Mouse (Mus musculus) cerebellum, postnatal 10 days (tissue): ENCODE results near the gene Syne3.

Experiments
- DNase-seq, 2 experiments: peaks; one replicate each; pipeline ENCODE4 v3.0.0; 2021; ENCODE audit warnings: mixed read lengths in 2 of 2

Syne3 gene

GRCm38 (mm10) chr12:104964953-104965911 lies 44.4 kb downstream of the Syne3 start:
- peak; percentile 74 for DNase-seq

- DNase-seq, result peak in 1 of 2 experiments; percentile 30
These were observed 49.2 kb downstream of the Syne3 start for GRCm38 (mm10) chr12:104960421-104960820.

- DNase-seq, result no peak
These were observed 49.6 kb downstream of the Syne3 start for GRCm38 (mm10) chr12:104959966-104960365.

- peak in 1 of 2 experiments; percentile 28 for DNase-seq
These were observed 51.3 kb downstream of the Syne3 start for GRCm38 (mm10) chr12:104958263-104958662.

GRCm38 (mm10) chr12:104957165-104957564 lies 52.4 kb downstream of the Syne3 start:
- no peak for DNase-seq

GRCm38 (mm10) chr12:104956406-104956805 lies 53.2 kb downstream of the Syne3 start:
- peak in 1 of 2 experiments; percentile 54 for DNase-seq

GRCm38 (mm10) chr12:104955003-104955800 lies 54.4 kb downstream of the Syne3 start:
- peak; percentile 96 to 97 for DNase-seq

GRCm38 (mm10) chr12:104953941-104954340 lies 55.7 kb downstream of the Syne3 start:
- peak; percentile 81 to 88 for DNase-seq

- DNase-seq, result peak; percentile 92 to 95
These were observed 57.2 kb downstream of the Syne3 start for GRCm38 (mm10) chr12:104952458-104952857.

- no peak for DNase-seq
These were observed 61.7 kb downstream of the Syne3 start for GRCm38 (mm10) chr12:104947911-104948310.

- DNase-seq, result peak; percentile 64 to 71
These were observed 63.4 kb downstream of the Syne3 start for GRCm38 (mm10) chr12:104946231-104946630.

- DNase-seq, result peak; percentile 52 to 54
These were observed 69.1 kb downstream of the Syne3 start for GRCm38 (mm10) chr12:104940466-104940865.

- peak in 1 of 2 experiments; percentile 73 for DNase-seq
These were observed 69.6 kb downstream of the Syne3 start for GRCm38 (mm10) chr12:104940027-104940386.

GRCm38 (mm10) chr12:104939372-104940026 lies 70.1 kb downstream of the Syne3 start:
- peak; percentile 96 to 97 for DNase-seq

- peak; percentile 78 to 84 for DNase-seq
These were observed 70.7 kb downstream of the Syne3 start for GRCm38 (mm10) chr12:104938935-104939334.

- DNase-seq, result peak; percentile 62 to 76
These were observed 73.4 kb downstream of the Syne3 start for GRCm38 (mm10) chr12:104936223-104936622.

GRCm38 (mm10) chr12:104935144-104935543 lies 74.5 kb downstream of the Syne3 start:
- DNase-seq, result no peak

GRCm38 (mm10) chr12:104933800-104934199 lies 75.8 kb downstream of the Syne3 start:
- no peak for DNase-seq

GRCm38 (mm10) chr12:104933217-104933616 lies 76.4 kb downstream of the Syne3 start:
- DNase-seq, result peak in 1 of 2 experiments; percentile 36

GRCm38 (mm10) chr12:104925765-104926164 lies 83.8 kb downstream of the Syne3 start:
- no peak for DNase-seq

- DNase-seq, result no peak
These were observed 84.6 kb downstream of the Syne3 start for GRCm38 (mm10) chr12:104925035-104925434.

GRCm38 (mm10) chr12:104924546-104924945 lies 85.1 kb downstream of the Syne3 start:
- no peak for DNase-seq

GRCm38 (mm10) chr12:104923948-104924388 lies 85.6 kb downstream of the Syne3 start:
- peak in 1 of 2 experiments; percentile 59 for DNase-seq
